Mouse (Mus musculus) kidney, postnatal 4 days (tissue): Measurements from ENCODE around the gene Gfer.
"Not testable (repeated sequence)": the region's sequence is repeated elsewhere in the genome, so short reads cannot be mapped to it uniquely, and the experiment has no call there.

Source experiments
- DNase-seq, 2 experiments: peaks; one replicate each; pipeline ENCODE4 v3.0.0; 2021; ENCODE audit warnings: mixed read lengths in 2 of 2

Gfer gene

DNA sequence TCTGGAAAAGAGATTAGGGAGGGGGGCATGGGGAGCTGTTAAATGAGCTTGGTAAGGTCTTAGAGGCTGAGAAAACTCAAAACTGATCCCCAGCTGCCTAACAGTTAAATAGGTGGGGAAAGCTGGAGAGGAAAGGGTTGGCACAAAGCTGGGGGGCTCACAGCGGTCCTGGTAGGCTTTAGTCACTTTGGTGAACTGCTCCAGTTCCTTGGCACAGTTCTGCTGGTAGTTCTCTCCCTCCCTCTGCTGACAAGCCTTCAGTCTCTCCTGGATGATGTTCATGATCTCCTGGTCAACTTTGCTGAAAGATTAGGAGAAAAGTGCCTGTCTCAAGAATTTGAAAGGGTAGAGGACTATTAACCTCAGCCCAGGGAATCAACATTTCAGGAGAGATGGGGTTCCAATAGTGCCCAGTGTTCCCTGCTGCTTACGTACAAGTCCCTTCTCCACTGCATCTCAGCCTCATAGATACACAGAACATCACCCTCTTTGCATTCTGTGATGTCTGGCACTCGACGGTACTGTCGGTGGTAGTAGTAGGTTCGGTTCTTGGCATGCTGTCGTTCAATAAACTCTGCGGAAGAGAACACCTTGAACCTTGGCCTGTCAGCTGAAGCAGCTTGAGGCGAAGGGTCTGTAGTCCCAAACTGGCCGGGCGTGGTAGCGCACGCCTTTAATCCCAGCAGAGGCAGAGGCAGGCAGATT, 26.4 kb upstream of the Gfer start:
- no peak for DNase-seq

DNA sequence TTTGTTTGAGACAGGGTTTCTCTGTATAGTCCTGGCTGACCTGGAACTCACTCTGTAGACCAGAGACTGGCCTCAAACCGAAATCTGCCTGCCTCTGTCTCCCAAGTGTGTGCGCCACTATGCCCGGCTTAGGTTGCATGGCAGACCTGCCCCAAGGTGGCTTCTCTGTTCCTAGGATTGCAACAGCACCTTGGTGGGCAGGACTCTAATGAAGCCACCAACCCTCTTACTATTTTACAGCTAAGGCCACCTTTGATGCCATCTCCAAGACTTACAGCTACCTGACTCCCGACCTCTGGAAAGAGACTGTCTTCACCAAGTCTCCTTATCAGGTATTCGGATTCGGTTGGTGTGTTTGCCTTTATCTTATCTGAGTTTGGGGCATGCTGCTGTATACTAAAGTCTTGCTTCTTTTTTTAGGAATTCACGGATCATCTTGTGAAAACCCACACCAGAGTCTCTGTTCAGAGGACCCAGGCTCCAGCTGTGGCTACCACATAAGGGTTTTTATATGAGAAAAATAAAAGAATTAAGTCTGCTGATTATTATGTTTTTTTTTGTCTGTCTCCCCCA, 25.5 kb upstream of the Gfer start:
- DNase-seq = not testable (repeated sequence)

DNA sequence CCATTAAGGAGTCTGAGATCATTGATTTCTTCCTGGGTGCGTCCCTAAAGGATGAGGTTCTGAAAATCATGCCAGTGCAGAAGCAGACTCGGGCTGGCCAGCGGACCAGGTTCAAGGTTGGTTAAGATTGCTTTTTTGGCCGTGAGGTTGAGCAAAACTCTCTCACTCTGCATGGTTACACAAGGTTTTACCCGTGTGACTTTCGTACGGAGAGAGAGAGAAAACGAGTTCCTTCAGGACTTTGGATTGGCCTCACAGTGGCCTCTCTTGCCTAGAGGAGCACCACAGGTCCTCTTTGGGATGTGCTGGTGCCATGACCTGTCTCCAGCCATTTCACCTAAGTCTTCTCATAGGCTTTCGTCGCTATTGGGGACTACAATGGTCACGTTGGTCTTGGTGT, 24.7 kb upstream of the Gfer start:
- DNase-seq = not testable (repeated sequence)

DNA sequence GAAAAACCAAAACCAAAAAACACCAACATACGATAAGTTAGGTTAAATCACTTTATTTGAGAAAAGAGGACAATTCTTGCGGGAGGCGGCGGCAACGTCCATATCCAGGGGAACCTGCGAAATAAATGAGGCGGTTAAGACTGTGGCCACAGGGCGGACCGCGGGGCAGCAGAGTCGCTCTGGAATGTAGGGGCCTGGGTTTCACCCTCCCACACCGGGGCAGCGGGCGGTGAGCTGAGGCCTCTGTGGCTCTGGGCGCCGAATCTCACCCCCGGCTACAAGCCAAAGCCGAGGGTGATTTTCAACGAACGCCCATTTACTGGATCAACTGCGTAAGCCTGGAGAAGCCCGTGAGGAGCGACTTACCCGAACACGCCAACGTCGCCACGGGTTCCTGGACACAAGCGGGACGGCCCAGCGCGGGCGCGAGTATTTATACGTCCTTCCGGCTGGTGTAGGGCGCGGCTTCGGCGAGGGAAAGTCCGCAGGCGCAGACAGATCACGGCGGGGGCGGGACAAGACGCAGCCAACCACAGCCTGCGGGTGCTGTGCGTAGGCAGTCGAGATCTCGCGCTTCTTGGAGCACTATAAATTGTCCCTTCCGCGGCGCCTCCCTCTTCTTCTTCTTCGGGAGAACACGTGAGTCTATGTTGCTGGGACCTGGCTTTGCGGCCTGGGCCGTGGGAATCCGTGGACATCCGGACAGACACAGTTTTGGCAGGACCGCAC, 23.7 kb upstream of the Gfer start:
- DNase-seq = peak; percentile 99 to 100

DNA sequence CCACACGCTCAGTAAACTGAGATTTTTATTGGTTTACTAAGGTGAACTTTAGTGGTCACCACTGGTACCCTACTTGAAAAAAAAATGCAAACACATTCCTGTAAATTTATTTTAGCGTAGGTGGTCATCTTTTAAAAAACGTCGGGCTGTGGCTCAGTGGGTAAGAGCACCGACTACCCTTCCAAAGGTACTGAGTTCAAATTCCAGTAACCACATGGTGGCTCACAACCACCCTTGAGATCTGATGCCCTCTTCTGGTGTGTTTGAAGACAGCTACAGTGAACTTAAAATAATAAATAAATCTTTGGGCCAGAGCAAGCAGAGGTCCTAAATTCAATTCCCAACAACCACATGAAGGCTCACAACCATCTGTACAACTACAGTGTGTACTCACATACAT, 23.0 kb upstream of the Gfer start:
- not testable (repeated sequence) for DNase-seq

DNA sequence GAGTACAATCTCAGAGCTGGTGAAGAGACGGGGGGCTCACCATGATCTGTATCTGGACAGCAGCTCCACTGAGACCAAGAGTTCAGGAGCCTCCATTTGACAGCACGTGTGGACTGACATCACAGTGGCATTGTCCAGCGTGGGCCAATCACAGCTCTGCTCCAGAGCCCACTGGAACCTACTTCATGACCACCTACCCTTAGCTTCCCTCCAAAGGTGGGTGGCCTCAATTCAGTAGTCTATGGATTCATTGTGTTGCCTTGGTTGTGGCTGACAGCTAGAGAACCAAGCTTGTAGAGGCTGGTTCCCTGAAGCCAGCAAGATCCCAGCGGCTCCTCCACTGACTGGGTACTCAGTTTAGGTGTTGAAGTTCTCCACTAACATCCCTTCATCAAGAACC, 22.0 kb upstream of the Gfer start, which contains the start of the genes Rnf151 and Rps2:
TSS of gene Rnf151 (minus strand) at position 121 of the 400 bp plus-strand sequence.
TSS of gene Rps2 (plus strand) at position 174 of the 400 bp plus-strand sequence.
- DNase-seq = no peak

DNA sequence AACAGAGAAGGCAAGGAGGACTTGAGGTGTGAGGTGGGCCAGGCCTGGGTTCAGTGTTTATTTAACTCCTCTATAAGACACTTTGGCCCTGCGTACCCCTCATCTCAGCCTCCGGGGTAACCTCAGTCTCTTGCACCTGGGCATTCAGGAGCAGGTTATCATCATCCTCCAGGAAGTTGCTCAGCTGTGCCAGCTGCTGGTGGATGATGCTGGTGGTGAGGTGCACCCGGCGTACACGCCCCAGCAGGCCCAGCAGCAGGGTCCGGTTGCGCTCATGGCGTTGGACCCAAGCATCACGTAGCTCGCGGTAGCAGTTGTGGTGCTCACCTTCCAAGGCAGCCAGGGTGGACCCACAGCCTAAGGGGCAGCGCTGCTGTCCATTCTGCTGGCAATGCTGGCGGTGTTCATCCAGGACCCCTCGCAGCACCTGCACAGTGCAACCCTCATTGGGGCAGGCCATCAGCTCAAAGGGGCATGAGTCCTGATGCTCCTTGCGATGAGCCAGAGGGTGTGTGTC, 20.3 kb upstream of the Gfer start:
- DNase-seq = no peak

DNA sequence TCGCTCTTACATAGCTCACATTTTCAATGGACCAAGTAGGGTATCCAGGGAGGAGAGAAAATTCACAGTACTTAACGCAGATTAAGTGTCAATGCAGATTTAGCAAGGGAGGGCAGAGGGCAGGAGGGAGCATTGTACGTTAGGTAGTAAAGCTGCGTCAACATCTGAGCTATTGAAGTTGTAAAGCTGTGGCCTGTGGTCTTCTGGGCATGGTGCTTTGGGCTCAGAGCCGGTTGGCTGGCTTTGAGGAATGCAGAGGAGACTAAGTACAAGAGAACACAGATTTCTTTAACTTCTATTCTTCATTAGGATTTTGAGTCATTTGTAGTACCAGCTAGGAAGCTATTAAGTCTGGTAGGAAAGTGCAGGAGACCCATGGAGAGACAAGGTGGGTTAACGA, 19.6 kb upstream of the Gfer start:
- DNase-seq = peak in 1 of 2 experiments; percentile 51

DNA sequence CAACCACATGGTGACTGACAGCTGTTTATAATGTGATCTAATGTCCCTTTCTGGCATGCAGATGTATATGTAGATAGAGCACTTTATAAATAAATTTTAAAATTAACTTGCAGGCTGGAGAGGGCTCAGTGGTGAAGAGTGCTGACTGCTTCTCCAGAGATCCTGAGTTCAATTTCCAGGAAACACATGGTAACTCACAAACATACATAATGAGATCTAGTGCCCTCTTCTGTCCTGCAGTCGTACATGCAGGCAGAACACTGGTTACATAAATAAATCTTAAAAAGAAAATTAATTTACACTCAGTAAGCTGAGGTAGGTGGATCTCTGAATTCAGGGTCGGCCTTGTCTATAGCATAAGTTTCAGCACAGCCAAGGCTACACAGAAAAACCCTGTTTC, 12.7 kb upstream of the Gfer start:
- no peak for DNase-seq

DNA sequence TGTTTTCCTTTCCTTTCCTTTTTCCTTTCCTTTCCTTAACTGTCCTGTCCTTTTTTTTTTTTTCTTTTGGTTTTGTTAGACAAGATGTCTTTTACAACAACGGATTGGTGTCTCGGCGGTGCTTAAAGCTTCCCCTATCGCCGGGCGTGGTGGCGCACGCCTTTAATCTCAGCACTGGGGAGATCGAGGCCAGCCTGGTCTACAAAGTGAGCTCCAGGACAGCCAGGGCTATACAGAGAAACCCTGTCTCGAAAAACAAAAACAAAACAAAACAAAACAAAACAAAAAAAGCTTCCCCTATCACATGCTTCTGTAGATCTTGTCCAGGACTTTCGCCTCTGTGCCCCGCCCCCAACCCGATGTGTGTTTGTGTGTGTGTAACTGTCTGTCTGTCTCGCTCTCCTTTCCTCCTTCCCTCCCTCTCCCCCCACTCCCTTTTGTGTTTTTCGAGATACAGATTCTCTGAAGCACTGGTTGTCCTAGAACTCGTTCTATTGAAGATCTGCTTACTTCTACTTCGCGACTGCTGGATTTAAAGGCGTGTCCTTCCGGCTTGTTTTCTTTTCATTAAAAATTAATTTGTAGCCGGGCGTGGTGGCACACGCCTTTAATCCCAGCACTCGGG, 12.0 kb upstream of the Gfer start:
- no peak for DNase-seq

DNA sequence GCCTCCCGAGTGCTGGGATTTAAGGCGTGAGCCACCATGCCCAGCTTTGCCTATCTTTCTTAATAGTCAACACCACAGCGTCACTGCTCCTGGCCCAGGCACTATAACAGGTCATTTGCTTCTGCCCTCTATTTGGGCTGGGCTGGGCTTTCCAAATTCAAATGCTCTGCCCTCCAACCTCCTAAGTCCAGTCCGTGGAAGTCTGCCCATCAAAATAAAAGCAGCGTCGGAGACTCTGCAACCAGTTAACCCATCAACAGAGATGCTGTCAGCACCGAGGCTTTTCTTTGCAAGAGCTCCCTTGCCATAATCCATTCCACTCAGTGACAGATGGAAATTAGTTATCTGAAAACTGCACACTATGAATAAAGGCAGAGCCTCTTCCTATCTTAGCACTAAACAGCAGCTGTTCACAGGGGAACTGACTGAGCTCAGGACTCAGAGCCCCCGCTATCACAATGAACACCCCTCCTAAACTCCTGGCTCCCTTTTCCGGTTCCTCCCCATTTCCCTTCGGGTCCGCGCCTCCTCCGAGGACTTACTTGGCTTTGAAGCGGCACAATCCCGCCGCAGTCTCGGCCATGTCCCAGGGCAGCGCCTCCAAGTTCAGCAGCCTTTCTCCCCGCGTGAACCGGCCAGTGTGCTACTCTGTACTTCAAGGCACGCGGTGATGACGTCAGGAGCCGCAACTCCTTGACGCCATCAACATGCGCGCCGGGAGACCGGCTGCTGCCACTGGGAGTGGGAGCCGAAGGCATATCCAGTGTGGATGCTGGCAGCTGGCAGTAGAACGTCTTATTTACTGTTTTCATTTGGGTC, 11.2 kb upstream of the Gfer start, which contains the start of gene Tbl3:
TSS of gene Tbl3 (minus strand) at position 679 of the 819 bp plus-strand sequence.
- peak; percentile 97 to 98 for DNase-seq

DNA sequence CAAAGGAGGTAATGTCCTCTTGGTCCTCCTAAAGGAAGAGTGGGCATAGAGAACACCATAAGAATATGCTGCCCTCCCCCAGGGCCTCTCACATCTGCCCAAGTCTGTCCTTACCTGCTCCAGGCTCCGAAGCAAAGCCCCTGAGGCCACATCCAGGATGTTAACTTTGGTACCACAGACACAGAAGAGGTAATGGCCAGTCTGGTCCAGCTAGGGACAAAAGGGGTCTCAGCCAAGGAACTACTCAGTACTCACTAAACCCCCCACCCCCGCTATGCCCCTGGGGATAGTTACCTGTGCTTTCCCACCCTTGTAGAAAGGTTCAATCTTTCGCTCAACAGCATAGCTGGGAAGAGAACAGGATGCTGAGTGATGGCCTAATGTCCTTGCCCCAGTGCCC, 9.9 kb upstream of the Gfer start:
- DNase-seq = no peak

DNA sequence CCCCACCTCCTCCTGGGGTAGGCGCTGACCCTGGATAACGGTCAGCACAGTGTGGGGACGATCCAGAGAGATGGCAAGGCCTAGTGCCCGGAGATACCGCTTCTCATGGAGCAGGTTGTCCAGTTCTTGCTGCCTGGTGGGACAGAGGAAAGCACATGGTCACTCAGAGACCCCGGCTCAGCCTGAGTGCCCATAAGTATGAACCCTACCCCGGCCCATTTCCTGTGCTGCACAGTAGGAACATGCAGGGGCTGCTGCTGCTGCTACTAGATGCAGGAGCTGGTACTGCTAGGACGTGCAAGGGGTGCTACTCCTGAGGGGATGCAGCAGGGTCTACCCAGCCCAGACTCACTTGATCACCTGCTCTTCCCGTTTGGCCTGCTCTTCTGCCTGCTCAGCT, 5.3 kb upstream of the Gfer start:
- DNase-seq = no peak

DNA sequence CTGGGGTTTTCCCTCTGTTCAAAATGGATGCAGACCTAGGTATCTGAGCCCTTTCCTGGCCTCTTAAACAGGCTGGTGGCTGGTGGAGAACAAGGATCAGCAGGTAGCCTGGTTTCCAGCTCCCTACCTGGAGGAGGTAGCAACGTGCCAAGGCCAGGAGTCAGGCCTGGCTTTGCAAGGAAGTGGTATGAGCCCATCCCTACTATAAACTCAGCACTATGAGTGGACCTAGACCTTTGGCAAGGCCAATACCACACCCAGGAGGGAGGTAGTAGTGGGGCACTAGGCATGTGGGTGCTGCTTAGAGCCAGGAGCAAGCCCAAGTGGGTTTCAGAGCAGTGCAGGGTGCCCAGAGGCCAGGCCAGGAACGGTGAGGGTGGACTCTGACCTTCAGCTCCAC, 3.5 kb upstream of the Gfer start:
- DNase-seq = no peak

DNA sequence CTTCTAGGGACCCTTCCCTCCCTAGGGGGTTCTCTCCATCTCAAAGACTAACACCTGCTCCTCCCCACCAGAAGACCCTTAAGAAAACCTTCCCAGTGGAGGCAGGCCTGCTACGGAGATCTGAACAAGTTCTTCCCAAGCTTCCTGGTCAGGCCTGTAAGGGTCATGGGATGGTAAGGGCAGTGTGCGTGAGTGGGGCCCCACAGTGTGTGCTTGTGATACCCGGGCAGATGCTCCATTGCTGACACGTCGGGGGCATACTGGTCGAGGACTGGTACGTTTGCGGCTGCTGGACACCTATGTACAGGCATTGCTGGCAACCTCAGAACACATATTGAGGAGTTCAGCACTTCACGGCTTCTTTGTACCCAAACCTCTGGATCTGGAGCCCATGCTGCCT, 2.8 kb upstream of the Gfer start:
- DNase-seq = no peak

DNA sequence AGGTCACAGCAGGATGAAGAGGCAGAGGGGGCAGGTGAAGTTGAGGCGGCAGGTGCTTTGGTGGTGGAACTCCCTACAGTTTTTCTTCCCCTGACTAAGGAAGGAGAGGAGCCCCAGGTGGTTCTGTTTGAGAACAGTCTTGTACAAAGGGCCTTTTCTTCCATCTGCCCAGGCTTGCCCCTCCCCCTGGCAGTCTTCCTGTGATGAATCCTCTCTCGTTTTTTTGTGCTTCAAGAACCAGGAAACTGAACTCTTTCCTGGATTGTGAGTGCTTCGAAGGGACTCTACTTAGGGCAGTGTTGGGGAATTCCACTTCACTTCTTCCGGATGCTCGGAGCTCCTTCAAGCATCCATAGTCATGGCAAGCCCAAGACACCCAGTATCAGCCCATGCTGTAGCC, 2.0 kb upstream of the Gfer start:
- peak in 1 of 2 experiments; percentile 64 for DNase-seq

DNA sequence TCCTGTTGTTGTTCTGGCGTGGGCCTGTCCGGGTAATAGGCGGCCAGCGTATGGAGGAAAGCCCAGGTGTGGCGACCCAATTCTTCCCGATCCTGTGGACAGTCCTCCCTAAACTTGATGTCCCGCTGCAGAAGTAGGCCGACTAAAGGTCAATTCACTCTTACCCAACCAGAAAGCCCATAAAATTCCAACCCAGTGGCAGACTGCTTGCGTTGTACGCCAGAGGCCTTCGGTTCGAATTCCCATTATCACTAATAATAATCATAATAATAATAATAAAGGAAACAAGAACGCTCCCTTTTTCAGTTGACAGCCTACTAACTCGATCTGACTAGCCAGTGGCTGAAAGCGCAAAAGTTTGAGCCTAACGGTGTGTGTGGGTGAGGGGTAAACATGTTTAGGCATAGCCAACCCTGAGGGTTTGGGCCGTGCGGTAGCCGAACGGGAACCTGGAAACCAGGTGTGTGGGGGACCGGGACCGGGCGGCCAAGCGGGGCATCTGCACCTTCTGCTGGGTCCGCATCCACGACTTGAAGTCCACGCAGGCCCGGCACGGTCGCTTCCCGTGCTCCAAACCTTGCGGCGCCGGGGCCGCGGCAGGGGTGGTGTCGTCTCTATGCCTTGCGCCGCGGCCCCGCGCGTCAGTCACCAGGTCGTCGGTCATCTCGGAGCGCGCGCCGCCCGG, 488 bp downstream of the Gfer start:
- DNase-seq = peak in 1 of 2 experiments; percentile 25

DNA sequence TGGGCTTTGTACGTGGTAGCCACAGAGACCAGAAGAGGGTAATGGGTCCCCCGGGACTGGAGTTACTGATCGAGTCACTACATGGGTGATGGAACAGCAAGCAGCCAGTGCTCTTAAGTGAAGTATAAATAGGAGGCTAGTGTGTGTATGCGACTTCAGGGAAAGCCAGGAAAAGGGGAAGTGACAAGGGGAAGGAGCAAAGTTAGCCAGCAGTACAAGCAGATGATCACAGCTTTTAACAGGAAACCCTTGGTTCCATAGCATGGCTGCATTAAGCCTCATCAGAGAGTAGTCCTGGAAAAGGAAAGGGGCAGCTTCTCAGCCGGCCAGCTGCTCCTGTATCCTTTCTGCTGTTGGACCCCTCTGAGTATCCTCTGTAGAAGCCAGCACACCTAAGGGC, 3.6 kb downstream of the Gfer start:
- DNase-seq = no peak

DNA sequence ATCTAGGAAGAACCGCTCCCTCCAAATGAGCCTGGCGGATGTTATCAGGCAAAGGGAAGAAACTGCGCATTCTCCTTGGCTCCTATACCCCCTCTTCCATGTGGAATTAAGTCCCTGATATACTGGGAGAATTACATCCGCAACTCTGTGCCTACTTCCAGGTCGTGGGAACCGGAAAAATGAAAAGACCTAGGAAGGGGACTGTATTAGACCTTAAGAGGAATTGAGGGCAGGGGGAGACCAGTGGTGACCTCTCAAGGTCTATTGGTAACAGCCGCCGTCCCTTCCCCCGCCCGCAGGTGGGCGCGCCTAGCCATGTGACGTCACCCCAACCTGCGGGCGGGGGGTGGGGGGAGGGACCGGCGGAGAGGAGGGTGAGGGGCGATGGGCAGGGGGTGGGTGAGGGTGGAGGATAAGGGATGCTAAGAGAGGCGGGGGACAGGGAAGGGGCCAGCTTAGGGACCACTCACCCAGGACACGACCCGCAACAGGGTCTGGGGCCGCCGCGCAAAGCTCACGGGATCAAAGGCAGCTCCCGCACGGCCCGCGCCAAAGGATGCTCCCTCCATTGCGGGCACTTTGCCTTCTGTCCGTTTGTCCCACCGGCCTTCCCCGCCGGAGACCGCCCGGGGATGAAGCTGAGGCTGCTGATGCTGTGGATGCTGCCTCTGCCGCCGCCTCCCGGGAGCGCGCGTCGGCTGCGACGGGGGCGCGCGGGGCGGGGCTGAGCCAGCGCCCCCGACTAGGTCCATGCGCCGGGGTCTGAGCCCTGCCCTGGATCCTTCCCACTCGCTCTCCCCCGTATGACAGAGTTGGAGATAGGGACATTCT, 6.5 kb downstream of the Gfer start, which contains the start of gene Syngr3:
TSS of gene Syngr3 (minus strand) at position 705 of the 831 bp plus-strand sequence.
- DNase-seq = peak in 1 of 2 experiments; percentile 34

DNA sequence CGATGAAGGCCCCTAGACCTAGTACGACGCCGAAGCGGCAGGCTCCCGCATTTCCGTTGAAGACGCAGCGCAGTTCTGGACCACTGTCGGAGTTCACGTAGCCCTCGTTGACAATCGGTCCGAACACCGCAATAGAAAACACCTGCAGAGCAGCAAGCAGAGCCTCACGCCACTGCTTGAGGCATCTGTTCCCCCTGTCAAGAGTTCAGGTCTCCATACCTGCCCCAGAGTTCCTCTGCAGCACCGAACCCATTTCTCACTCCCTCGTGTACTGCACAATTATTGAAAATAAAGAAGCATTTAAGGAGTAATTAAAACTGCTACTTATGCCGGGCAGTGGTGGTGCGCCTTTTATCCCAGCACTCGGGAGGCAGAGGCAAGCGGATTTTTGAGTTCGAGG, 8.4 kb downstream of the Gfer start:
- no peak for DNase-seq
